Mouse (Mus musculus) spleen, adult 2 months (tissue): Measurements from ENCODE around the gene Memo1.

ENCODE experiments used
- CTCF ChIP-seq: fragments of 200-500 bp; IDR thresholded peaks from 2 replicates; pipeline ENCODE4 v1.5.1; 2011; ENCODE audit warnings: mild to moderate bottlenecking, inconsistent platforms; ENCODE audit not compliant: insufficient read depth, insufficient read length, insufficient replicate concordance; ENCODE audit errors: extremely low read depth
- POLR2A ChIP-seq: fragments of 200-500 bp; IDR thresholded peaks from 2 replicates; pipeline ENCODE4 v1.6.1; 2011; ENCODE audit warnings: low read depth, low read length, inconsistent platforms

DNA sequence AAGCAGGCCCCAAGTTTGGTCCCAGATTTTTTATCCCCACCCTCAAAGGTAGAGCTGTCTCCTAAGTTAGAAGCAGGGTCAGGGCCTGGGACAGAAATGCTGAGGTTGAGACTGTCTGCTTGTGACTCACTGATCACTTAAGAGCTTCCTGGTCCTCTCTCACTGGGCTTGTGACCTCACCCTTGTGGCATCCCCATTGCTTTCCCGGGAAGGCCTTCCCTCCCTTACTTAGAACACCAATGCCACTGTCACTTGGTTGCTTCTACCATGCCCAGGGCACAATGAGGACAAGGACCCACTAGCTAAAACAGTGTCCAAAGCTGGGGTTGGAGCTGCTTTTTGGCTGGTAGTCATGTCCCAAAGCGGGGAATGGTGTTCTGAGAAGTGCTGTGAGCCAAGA is 6.7 kb downstream of the Memo1 start:
- TF ChIP-seq POLR2A: no peak
- TF ChIP-seq CTCF: no peak
